Mouse (Mus musculus): ENCODE results near the gene Msln.

The Msln gene

GRCm38 (mm10) chr17:25725264-25725663, 28.9 kb downstream of the Msln start:
- no peak for DNase-seq (ENCODE audit: low read depth, low spot score)

DNA sequence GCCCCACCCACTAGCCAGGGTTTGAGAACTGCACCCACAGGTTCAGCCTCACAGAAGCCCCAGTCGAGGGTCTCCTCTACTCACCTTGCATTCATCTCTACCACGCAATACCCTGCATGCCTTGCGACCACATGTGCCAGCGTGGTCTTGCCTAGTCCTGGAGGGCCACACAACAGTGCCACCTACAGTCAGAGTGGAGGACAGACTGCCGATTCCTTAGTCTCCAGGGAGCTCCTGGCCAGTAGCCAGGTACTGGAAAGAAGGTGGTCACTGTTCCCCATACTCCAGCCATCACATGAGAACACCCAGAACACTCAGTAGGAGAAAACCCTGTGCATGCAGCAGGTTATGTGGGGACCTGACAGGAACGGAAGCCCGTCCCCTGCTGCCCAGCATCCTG, 30.3 kb downstream of the Msln start:
- peak; percentile 78 for DNase-seq (ENCODE audit: low read depth, low spot score)

- no peak for DNase-seq (ENCODE audit: low read depth, low spot score)
These were observed 30.7 kb downstream of the Msln start for GRCm38 (mm10) chr17:25723470-25723869.

- DNase-seq (ENCODE audit: low read depth, low spot score), result no peak
These were observed 32.7 kb downstream of the Msln start for GRCm38 (mm10) chr17:25721476-25721875.

DNA sequence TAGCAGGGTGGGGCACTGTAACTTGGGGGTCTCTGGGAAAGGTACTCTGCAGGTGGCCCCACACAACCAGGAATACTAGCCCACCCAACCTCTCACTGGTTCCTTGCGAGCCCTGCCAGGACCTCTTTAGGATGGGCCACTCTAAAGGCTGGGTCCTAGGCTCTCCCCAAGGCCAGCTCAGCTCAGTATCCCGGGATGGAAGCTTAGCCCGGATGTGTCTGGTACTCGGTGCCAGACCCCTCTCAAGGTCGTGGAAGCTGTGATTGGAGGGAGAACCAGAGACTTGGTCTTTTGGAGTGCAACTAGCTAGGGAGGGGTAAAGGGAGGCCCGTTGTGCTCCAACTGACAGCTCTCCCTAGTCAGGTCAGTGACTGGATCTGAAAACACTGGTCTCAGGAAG, 36.5 kb downstream of the Msln start:
- DNase-seq (ENCODE audit: low read depth, low spot score), result peak; percentile 33

DNA sequence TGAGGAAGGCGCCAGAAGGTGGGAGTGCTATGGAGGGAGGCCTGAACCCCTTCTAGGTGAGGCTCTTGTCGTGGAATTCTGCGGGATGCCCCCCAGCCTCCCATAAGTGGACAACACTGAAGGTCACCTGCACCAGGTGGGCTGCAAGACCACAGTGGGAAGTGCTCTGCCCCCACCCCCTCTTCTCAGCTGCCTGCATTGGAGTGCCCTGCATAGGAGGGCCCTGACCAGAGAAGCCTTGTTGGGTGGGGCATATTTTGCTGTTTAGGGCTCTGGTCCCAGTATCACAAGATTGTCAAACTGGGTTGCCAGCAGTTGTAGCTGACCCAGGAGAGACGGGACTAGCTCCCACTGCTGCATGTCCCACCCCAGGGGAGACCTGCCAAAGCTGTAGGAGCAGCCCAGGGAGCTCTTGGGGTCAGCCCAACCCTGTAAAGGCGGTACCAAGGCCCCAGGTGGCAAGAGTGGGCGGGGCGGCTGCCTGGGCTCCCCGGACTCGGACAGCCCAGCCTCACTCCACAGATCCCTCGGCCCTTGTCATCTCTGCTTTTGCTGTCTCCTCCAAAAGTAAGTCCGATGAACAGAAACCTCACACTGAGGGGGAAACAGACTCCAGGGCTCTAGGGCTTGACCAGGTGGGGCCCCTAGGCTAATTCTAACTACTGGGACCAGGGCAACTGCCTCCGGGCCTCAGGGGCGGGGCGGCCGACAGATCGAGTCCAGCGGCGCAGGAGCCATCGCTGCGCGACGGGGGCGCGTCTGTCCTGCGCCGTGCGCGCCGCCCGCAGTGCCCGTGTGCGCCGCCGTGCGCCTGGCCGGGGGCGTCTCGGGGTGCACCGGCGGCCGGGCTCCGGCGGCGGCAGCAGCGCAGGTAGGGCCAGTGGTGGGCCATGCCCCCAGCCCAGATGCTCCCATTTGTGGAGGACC, 37.2 kb downstream of the Msln start, which contains the start of gene Gng13:
Gene Gng13, plus strand, starts transcription at position 461 of the 927 bp plus-strand sequence.
- DNase-seq (ENCODE audit: low read depth, low spot score), result peak; percentile 44

GRCm38 (mm10) chr17:25716130-25716529, 38.0 kb downstream of the Msln start:
- DNase-seq (ENCODE audit: low read depth, low spot score), result no peak

- no peak for DNase-seq (ENCODE audit: low read depth, low spot score)
These were observed 38.6 kb downstream of the Msln start for GRCm38 (mm10) chr17:25715627-25716026.

GRCm38 (mm10) chr17:25711136-25711535, 43.0 kb downstream of the Msln start:
- no peak for DNase-seq (ENCODE audit: low read depth, low spot score)

- no peak for DNase-seq (ENCODE audit: low read depth, low spot score)
These were observed 44.2 kb downstream of the Msln start for GRCm38 (mm10) chr17:25709994-25710393.

- DNase-seq (ENCODE audit: low read depth, low spot score), result peak; percentile 81
These were observed 53.2 kb downstream of the Msln start for GRCm38 (mm10) chr17:25700863-25701496.
